Mouse (Mus musculus) heart, embryonic 10.5 days (tissue): ENCODE measurements around the gene Igfals. TPM values are rescaled to one million over a fixed set of nuclear protein-coding genes. Genes with fewer than 3 reads are reported as not detected.
A peak's percentile ranks its signal among the peaks of the same experiment; 100 is the strongest.

Experiments
- DNase-seq: peaks from one replicate; pipeline ENCODE4 v3.0.0-alpha.2; 2017; ENCODE audit warnings: low spot score
- H3K27ac ChIP-seq: fragments of 300-500 bp; sonication (generic); 2 replicates; pipeline ENCODE4 v1.5.1; 2016; ENCODE audit warnings: mild to moderate bottlenecking
- H3K27me3 ChIP-seq: fragments of 300-500 bp; sonication (generic); 2 replicates; pipeline ENCODE4 v1.6.1; 2016; ENCODE audit warnings: mild to moderate bottlenecking; ENCODE audit not compliant: poor library complexity, insufficient read depth, severe bottlenecking
- H3K36me3 ChIP-seq: fragments of 300-500 bp; sonication (generic); 2 replicates; pipeline ENCODE4 v1.6.1; 2016; ENCODE audit warnings: mild to moderate bottlenecking, moderate library complexity
- H3K4me1 ChIP-seq: fragments of 300-500 bp; sonication (generic); 2 replicates; pipeline ENCODE4 v1.6.1; 2016; ENCODE audit warnings: mild to moderate bottlenecking
- H3K4me3 ChIP-seq: fragments of 300-500 bp; sonication (generic); 2 replicates; pipeline ENCODE4 v1.5.1; 2016; ENCODE audit warnings: mild to moderate bottlenecking, moderate library complexity
- H3K9me3 ChIP-seq: fragments of 300-500 bp; sonication (generic); 2 replicates; pipeline ENCODE4 v1.6.1; 2016; ENCODE audit warnings: mild to moderate bottlenecking, moderate library complexity
- WGBS: fragments of 180-500 bp; shearing (Covaris S2); methylation state at CpG from one replicate; pipeline ENCODE4 v1.1.7; 2016; 5-methylcytosine and 5-hydroxymethylcytosine counted together
- polyA plus RNA-seq: library from polyadenylated mRNA; unstranded; fragments of >200 nt; fragmentation: Nextera tagmentation; extraction: Ambion mirVana; gene quantifications from 2 replicates; pipeline ENCODE4 v1.2.1, GENCODE M21; 2016

The Igfals gene
- polyA plus RNA-seq, 1 experiment from 2014 or later, result 0.85 TPM

DNA sequence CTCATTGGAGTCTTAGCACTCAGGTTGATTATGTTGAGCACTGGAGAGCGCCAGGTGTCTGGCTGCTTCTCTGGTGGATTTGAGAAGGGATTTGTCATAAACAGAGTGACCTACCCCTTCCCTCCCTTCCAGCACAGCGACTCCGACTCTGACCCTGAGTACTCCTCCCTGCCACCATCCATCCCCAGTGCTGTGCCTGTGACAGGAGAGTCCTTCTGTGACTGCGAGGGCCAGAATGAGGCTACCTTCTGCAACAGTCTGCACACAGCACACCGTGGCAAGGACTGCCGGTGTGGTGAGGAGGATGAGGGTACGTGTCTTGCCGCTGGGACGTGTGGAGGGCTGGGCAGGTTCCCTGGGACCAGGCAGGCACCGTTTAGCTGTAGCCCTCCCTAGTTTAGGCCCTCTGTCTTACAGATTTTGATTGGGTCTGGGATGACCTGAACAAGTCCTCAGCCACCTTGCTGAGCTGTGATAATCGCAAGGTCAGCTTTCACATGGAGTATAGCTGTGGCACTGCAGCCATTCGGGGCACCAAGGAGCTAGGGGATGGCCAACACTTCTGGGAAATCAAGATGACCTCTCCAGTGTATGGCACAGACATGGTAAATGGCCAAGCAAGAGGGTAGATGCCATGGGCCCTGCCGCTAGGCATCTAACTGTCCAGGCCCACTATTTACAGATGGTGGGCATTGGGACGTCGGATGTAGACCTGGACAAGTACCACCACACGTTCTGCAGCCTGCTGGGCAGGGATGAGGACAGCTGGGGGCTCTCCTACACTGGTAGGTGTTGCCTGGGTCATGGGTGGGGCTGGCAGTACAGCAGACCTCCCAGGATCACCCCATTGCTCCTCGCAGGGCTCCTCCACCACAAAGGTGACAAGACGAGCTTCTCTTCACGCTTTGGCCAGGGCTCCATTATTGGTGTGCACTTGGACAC lies 24.6 kb downstream of the Igfals start:
- 87% methylated on average over 19 of the region's 19 CpGs for WGBS
- Histone ChIP-seq H3K27me3 (no peaks in the 10 kb centered on the region), H3K9me3 (no peaks in the 10 kb centered on the region), H3K36me3 (peaks cover 50% of the 10 kb centered on the region), H3K4me3 (no peak overlapping the region), H3K27ac (no peak overlapping the region), H3K4me1 (peaks cover 38% of the 10 kb centered on the region)
- DNase-seq, result no peak

DNA sequence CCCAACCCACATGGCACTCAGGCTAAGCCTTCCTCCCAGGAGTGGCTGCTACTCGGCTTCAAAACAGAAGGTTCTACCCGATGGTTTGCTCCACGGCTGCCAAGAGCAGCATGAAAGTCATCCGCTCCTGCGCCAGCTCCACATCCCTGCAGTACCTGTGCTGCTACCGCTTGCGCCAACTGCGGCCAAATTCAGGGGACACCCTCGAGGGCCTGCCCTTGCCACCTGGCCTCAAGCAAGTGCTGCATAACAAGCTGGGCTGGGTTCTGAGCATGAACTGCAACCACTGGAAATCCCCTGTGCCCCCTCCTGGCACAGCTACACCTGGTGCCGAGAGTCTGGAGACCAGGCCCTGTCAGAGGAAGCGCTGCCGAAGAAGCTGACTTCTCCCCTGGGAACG lies 25.5 kb downstream of the Igfals start:
- WGBS, result 90% methylated on average over 13 of the region's 13 CpGs
- no peak for DNase-seq
- H3K36me3 ChIP-seq, result peaks cover 50% of the 10 kb centered on the region

DNA sequence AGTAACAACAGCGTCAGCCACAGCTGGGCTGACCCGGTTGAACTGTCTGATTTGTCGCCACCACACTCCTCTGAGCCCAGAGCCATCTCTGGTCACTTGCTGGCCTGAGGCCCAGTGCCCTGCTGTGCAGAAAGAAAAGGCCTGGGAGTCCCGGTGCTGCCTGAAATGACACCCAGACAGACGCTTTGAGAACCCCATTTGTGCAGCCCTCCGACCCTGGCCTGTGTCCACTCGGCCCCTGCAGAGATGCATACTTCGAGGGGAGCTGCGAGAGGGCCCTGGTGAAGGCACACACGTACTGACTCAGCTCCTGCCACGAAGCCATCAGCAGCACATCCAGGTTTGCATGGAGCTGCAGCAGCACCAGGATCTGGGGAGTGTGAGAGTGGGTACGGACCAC lies 27.0 kb downstream of the Igfals start:
- no peak overlapping the region for H3K27ac ChIP-seq
- H3K9me3 ChIP-seq, result no peaks in the 10 kb centered on the region
- no peak overlapping the region for H3K4me3 ChIP-seq
- H3K4me1 ChIP-seq, result peaks cover 42% of the 10 kb centered on the region
- DNase-seq, result no peak
- WGBS, result 90% methylated on average over 12 of the region's 12 CpGs
- peaks cover 62% of the 10 kb centered on the region for H3K36me3 ChIP-seq
- H3K27me3 ChIP-seq, result no peaks in the 10 kb centered on the region

More for the DNA sequence above, 25.5 kb downstream of the Igfals start:
- Histone ChIP-seq H3K27ac (no peak overlapping the region), H3K9me3 (no peaks in the 10 kb centered on the region), H3K4me1 (peaks cover 41% of the 10 kb centered on the region), H3K27me3 (no peaks in the 10 kb centered on the region), H3K4me3 (no peak overlapping the region)

DNA sequence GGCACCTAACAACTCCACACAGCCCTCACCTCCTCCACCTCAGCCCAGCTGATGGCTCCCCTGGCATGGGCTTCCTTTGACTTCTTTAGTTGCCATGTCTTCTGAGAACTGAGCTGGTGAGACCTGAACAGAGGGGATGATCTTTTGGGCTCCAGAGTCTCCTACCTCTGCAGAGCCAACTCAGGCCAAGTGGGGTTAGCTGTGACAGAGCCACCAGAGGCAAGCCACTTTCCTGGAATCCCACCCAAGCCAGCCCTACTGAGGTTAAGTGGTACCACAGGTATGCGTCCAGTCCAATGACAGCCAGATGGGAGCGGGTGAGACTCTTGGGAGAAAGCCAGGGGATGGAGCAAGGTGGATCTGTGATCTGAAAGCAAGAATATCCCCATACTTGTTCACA lies 27.5 kb downstream of the Igfals start:
- Histone ChIP-seq H3K27ac (no peak overlapping the region), H3K9me3 (no peaks in the 10 kb centered on the region), H3K36me3 (peaks cover 67% of the 10 kb centered on the region), H3K27me3 (no peaks in the 10 kb centered on the region), H3K4me1 (peaks cover 41% of the 10 kb centered on the region), H3K4me3 (no peak overlapping the region)
- 90% methylated on average over 2 of the region's 2 CpGs for WGBS
- DNase-seq, result no peak

GRCm38 (mm10) chr17:24894061-24894994 lies 28.5 kb downstream of the Igfals start:
- H3K36me3 ChIP-seq, result peaks cover 69% of the 10 kb centered on the region
- H3K27me3 ChIP-seq, result no peaks in the 10 kb centered on the region
- DNase-seq, result no peak
- 11% methylated on average over 31 of the region's 31 CpGs for WGBS
- no peaks in the 10 kb centered on the region for H3K9me3 ChIP-seq
- peak overlapping the region; percentile 94 for H3K27ac ChIP-seq
- peak overlapping the region; percentile 93 for H3K4me3 ChIP-seq
- peaks cover 47% of the 10 kb centered on the region for H3K4me1 ChIP-seq

GRCm38 (mm10) chr17:24894995-24895547 lies 29.3 kb downstream of the Igfals start, which contains the start of the genes Eme2 and Mrps34:
TSS of gene Eme2 (minus strand) at chr17:24895087.
TSS of gene Mrps34 (plus strand) at chr17:24895116.
- peak; percentile 94 for DNase-seq
- Histone ChIP-seq H3K36me3 (peaks cover 71% of the 10 kb centered on the region), H3K9me3 (no peaks in the 10 kb centered on the region), H3K27me3 (no peaks in the 10 kb centered on the region), H3K27ac (peak within 1 kb of the TSS; percentile 94), H3K4me1 (peaks cover 49% of the 10 kb centered on the region), H3K4me3 (peak within 1 kb of the TSS; percentile 93)
- under 1% methylated on average over 62 of the region's 62 CpGs for WGBS

DNA sequence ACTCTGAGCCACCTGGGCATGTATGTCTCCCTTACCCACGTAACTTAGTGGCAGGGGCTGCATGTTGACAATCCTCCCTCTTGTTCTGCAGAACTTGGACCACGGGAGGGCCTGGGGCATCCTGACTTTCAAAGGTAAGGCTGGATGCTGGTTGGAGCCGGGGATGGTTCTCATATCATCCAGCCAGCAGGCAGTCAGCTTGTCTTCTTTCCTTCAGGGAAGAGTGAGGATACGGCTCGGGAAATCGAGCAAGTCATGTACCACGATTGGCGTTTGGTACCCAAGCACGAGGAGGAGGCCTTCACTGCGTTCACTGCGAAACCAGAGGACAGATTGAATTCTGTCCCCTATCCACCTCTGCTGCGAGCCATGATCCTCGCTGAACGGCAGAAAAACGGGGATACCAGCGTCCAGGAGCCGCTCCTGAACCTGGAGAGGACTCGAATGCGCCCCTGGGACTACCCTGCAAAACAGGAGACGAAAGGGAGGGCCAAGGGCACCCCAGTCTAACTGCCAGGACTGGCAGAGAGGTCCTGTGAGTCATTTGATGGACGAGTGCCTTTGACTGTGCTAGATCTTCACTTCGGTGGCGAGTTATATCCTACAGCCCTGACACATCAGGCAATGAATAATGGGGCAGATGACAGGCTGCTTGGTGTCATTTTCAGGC lies 29.9 kb downstream of the Igfals start:
- Histone ChIP-seq H3K4me3 (peak overlapping the region; percentile 93), H3K36me3 (peaks cover 71% of the 10 kb centered on the region), H3K27me3 (no peaks in the 10 kb centered on the region), H3K4me1 (peaks cover 49% of the 10 kb centered on the region), H3K27ac (peak overlapping the region; percentile 94), H3K9me3 (no peaks in the 10 kb centered on the region)
- 13% methylated on average over 23 of the region's 23 CpGs for WGBS
- no peak for DNase-seq

GRCm38 (mm10) chr17:24896241-24896992 lies 30.6 kb downstream of the Igfals start, which contains the start of gene Nme3:
TSS of gene Nme3 (plus strand) at chr17:24896500.
- no peaks in the 10 kb centered on the region for H3K9me3 ChIP-seq
- H3K4me1 ChIP-seq, result peaks cover 49% of the 10 kb centered on the region
- DNase-seq, result peak; percentile 93
- WGBS, result 2% methylated on average over 50 of the region's 50 CpGs
- H3K36me3 ChIP-seq, result peaks cover 71% of the 10 kb centered on the region
- H3K27ac ChIP-seq, result peak within 1 kb of the TSS; percentile 94
- H3K27me3 ChIP-seq, result no peaks in the 10 kb centered on the region
- H3K4me3 ChIP-seq, result peak within 1 kb of the TSS; percentile 93

- WGBS, result 39% methylated on average over 11 of the region's 11 CpGs
- Histone ChIP-seq H3K9me3 (no peaks in the 10 kb centered on the region), H3K4me1 (peaks cover 49% of the 10 kb centered on the region), H3K27ac (peak overlapping the region; percentile 94), H3K4me3 (peak overlapping the region; percentile 93), H3K27me3 (no peaks in the 10 kb centered on the region), H3K36me3 (peaks cover 71% of the 10 kb centered on the region)
- no peak for DNase-seq
Observed at GRCm38 (mm10) chr17:24896993-24897269, 31.1 kb downstream of the Igfals start.

- Histone ChIP-seq H3K9me3 (no peaks in the 10 kb centered on the region), H3K27me3 (no peaks in the 10 kb centered on the region), H3K27ac (0 out of 2 replicates have a peak overlapping the region, but pooled peaks have one; percentile 94), H3K4me1 (peaks cover 49% of the 10 kb centered on the region), H3K4me3 (peak overlapping the region; percentile 93; the same call in 1 of the 2 replicates), H3K36me3 (peaks cover 71% of the 10 kb centered on the region)
- 77% methylated on average over 4 of the region's 4 CpGs for WGBS
- DNase-seq, result no peak
Observed at GRCm38 (mm10) chr17:24897600-24897999, 31.8 kb downstream of the Igfals start.

DNA sequence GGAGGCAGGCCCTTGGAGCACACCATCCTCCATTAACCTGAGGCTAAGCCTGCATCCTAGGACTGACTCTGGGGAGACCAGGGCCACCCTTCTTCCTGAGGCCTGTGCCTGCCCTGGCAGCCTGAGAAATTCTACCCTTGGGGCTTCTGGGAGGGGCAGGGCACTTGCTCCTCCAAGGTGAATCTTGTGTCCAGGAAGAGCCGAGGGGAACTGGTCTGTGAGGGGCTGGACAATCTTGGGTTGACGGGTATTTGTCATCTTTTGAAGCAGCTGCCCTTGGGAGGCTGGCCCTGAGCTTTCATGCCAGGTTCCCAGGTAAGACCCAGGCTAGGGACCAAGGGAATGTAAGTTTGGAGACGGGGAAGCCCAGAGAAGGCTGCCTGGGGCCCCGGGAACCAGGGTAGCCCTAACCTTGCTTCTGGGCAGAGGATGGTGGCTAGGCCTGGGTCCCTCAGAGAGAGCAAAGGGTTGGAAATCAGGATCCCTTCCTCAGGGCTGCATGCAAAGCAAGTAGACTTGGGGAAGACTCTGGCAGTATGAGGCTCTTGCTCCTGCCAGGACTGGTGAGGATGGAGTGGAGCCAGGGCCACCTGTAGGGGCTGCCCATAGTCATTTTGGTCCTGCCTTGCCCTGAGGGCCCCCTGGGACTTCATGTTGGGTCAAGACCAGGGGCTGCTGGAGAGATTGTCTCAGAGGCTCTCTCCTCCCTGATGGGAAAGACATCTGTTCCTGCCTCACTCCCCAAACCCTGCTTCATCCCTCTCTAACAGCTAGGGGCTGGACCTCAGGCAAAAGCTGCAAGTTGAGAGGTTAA lies 32.5 kb downstream of the Igfals start:
- Histone ChIP-seq H3K4me1 (peaks cover 48% of the 10 kb centered on the region), H3K4me3 (peak overlapping the region; percentile 93; the same call in 1 of the 2 replicates), H3K27me3 (no peaks in the 10 kb centered on the region), H3K27ac (no peak overlapping the region), H3K9me3 (no peaks in the 10 kb centered on the region), H3K36me3 (peaks cover 71% of the 10 kb centered on the region)
- DNase-seq, result no peak
- 76% methylated on average over 4 of the region's 4 CpGs for WGBS
